Mouse (Mus musculus): ENCODE results near the gene Cyp2c50. TPM values are rescaled to one million over a fixed set of nuclear protein-coding genes. Genes with fewer than 3 reads are reported as not detected.
"Not testable (repeated sequence)": the region's sequence is repeated elsewhere in the genome, so short reads cannot be mapped to it uniquely, and the experiment has no call there.

Gene Cyp2c50
- not detected for polyA plus RNA-seq (2017; shearing (Covaris generic))

DNA sequence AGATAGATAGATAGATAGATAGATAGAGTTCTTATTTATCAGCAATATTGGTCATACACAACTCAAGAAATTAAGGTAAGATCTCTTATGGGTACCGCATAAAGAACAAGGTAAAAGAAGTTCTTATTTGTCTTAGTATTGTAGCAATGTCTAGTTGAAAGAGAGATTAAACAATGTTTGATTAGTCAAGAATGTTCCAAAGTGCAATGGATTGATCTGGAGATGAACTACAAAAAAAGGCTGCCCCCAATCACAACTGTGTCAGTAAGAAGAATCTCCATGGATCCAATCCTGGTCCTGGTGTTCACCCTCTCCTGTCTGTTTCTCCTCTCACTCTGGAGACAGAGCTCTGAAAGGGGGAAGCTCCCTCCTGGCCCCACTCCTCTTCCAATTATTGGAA lies at the start of gene Cyp2c50:
Gene Cyp2c50 (plus strand): TSS at position 268 of the 400 bp plus-strand sequence.
- not testable (repeated sequence) for ATAC-seq

DNA sequence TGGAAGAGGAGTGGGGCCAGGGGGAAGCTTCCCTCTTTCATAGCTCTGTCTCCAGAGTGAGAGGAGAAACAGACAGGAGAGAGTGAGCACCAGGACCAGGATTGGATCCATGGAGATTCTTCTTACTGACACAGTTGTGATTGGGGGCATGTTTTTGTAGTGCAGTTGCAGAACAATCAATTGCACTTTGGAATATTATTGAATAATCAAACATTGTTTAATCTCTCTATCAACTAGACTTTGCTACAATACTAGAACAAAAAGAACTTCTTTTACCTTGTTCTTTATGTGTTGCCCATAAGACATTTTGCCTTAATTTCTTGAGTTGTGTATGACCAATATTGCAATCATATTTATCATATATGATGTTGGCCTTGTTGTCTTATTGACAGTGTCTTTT lies 15.8 kb upstream of the Cyp2c50 start, which contains the start of gene Cyp2c54:
Gene Cyp2c54 (minus strand): TSS at position 127 of the 400 bp plus-strand sequence.
- ATAC-seq: no peak

DNA sequence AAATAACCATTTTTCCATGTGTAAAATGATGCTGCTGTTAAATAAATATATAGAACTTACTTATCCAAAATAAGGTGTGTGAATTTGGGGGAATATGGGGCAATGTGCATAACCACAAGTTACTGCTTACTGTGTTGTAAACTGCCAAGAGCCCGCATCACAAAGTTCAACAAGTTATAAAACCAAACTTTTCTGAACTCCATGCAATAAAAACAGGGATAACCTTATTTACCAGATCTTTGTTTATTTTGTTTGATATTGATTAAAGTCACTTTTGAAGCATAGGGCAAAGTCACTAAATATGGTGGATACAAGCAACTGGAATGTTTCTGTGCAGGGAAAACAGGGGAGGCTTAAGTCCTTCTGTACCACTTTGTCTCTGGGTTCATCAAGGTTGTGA lies 1.1 kb upstream of the Cyp2c50 start:
- ATAC-seq: no peak

DNA sequence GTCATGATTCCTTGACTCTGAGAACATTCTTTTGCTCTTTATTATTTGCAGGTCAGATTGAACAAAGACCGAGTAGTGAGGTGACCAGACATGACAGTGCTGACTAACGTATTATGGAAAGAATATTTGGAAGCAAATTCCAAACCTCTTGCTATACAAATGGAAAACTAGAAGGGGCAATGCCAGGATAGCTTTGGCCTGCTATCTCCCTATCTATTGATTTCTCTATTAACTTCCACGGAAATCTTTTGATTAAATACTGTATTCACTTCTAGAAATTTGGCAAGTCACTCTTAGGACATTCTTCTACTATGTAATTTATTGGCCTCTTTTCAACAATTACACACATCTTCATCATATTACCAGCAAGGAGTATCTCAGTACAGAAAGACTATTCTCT lies 1.6 kb downstream of the Cyp2c50 start:
- no peak for ATAC-seq

DNA sequence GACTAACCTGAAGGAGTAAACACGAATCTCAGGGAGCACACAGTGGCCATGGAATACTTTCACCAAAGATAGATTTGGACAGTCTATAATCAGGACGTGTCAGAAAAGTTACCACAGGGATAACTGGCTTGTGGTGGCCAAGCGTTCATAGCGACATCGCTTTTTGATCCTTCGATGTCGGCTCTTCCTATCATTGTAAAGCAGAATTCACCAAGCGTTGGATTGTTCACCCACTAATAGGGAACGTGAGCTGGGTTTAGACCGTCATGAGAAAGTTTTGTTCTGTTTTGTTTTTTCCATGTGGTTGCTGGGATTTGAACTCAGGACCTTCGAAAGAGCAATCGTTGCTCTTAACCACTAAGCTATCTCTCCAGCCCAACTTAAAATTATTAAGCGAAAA lies 30.1 kb downstream of the Cyp2c50 start:
- not testable (repeated sequence) for ATAC-seq

DNA sequence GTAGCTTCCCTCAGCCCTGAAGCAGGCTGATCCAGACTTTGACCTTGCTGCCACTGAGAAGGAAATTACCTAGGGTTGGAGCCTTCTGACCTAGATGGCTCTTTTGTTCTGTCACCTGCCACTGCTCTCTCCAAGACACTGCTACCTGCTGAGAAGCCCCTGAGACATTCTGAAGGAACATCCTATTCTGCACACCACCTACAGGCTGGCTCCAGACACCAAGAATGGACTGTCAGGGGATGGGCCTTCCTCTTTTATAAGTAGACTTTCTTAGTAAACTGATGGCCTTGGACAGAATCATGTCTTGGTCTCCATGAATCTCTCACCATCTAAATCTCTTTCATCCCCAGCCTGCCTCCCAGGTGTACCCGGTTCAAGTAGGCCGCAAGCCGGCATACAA lies 35.7 kb downstream of the Cyp2c50 start:
- not testable (repeated sequence) for ATAC-seq

DNA sequence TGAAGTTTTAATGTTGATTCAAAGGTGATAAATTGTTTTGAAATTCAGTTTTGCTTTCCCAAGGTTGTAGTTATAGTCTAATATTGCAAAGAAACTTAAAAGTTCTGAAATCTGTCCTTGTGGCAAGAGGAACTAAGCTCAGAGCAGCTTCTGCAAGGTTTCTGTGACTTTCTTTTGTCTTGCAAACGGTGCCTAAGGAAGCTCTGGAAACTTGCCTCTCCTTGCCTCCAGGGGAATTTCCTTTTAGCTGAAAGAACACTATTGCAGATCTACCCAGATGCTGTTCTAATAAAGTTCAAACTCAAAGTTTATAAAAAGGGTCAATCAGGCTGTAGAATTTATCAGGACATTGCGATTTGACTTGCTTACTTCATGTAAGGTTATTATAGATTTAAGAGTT lies 37.5 kb downstream of the Cyp2c50 start:
- ATAC-seq: not testable (repeated sequence)

Other genes starting within 250 kb of the Cyp2c50 start
- gene Cyp2c69, start 202.9 kb upstream of the Cyp2c50 start, polyA plus RNA-seq (2017; shearing (Covaris generic)): not detected
- gene Cyp2c37, start 97.3 kb upstream of the Cyp2c50 start, polyA plus RNA-seq (2017; shearing (Covaris generic)): not detected
- gene Cyp2c54, start 15.9 kb upstream of the Cyp2c50 start, polyA plus RNA-seq (2017; shearing (Covaris generic)): not detected
- gene Cyp2c70, start 97.6 kb downstream of the Cyp2c50 start, polyA plus RNA-seq (2017; shearing (Covaris generic)): not detected
- gene Pdlim1, start 182.2 kb downstream of the Cyp2c50 start, polyA plus RNA-seq (2017; shearing (Covaris generic)): 100 to 1,000 TPM; 133 to 159 TPM